Mouse (Mus musculus): Measurements from ENCODE around the gene Fmo2. TPM values are rescaled to one million over a fixed set of nuclear protein-coding genes. Genes with fewer than 3 reads are reported as not detected.

Gene Fmo2
- polyA plus RNA-seq, 1 experiment: 3.2 TPM

DNA sequence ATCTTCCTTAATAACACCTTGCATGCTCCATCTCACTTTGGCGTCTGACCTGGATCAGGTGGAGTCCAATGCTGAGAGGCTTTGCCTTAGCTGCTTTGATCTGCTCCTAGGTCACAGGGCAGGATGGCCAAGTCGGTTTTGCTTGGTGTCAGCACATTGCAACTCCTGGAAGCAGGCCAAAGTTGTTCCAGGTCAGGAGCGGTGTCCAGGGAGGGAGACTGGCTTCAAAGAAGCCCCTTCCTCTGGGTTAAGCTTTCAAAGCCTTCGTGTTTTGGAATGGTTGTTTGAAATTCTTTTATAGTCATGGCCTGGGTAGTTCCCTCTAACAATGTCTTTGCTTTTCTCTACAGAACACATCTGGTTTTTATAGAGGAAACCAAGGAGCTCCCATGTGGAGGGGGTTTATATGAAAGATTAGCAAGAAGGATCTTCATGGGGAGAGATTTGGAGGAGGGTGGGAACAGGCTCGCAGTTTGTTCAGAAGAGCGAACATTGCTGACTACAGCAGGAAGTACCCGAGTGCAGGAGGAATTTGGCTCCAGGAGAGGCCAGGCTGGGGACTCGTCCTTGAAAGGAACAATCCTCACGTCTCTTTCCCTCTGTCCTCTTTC lies 26.7 kb downstream of the Fmo2 start:
- TF ChIP-seq CTCF (IDR thresholded peaks at IDR 0.05; ENCODE audit: extremely low read depth, insufficient read depth, low read length) (no peak), POLR2A (IDR thresholded peaks at IDR 0.05; ENCODE audit: extremely low read depth, insufficient read depth, low read length) (no peak)
- Histone ChIP-seq H3K4me3 (ENCODE audit: insufficient read depth, low read length) (no peak overlapping the region), H3K27ac (ENCODE audit: insufficient read depth, low read length) (no peak overlapping the region), H3K4me1 (ENCODE audit: control insufficient read depth, insufficient read depth, low read length) (peaks cover 1% of the 10 kb centered on the region; the same call in 1 of the 2 replicates)

DNA sequence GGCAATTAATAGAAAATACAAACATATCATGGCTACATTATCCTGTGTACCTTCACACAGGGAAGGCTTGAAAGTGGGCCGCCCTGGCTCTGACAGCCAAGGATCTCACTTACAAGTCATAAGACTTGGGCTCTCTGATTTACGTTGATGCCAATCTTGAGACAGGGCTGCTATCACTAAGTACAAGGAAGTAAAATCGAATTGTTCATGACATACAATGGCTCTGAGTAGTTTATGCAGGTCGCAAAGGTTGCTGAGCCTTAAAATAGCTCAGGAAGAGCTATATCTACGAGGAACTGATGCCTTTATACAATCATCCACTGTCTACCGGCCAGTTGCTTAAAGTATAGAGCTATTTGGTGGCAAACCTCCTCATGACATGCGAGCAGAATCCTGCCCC lies 27.5 kb downstream of the Fmo2 start:
- TF ChIP-seq CTCF (IDR thresholded peaks at IDR 0.05; ENCODE audit: extremely low read depth, insufficient read depth, low read length) (no peak), POLR2A (IDR thresholded peaks at IDR 0.05; ENCODE audit: extremely low read depth, insufficient read depth, low read length) (no peak)
- no peak overlapping the region for H3K4me3 ChIP-seq (ENCODE audit: insufficient read depth, low read length)

DNA sequence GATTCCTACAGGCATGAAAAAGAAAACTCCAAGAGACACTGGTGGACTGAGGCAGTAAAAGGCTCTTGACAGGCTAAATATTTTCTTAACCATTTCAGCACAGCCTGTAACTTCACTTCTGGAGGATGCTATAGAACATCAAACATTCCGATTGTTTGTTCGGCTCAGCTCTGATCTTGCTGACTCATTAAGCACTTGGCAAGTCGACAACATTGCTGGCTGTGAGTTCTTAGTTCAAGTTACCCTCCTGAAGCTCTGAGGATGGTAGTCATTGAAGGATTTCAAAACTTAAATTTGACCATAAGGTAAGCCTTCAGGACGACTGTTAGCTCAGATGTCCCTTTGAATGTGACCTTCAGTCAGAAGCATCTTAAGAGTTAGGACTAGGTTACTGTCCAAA lies 31.1 kb downstream of the Fmo2 start:
- TF ChIP-seq CTCF (IDR thresholded peaks at IDR 0.05; ENCODE audit: extremely low read depth, insufficient read depth, low read length) (no peak), POLR2A (IDR thresholded peaks at IDR 0.05; ENCODE audit: extremely low read depth, insufficient read depth, low read length) (no peak)
- no peak overlapping the region for H3K4me3 ChIP-seq (ENCODE audit: insufficient read depth, low read length)
- H3K4me1 ChIP-seq (ENCODE audit: control insufficient read depth, insufficient read depth, low read length): peaks cover 1% of the 10 kb centered on the region; the same call in 1 of the 2 replicates
- no peak overlapping the region for H3K27ac ChIP-seq (ENCODE audit: insufficient read depth, low read length)

More for the DNA sequence above, 27.5 kb downstream of the Fmo2 start:
- no peak overlapping the region for H3K27ac ChIP-seq (ENCODE audit: insufficient read depth, low read length)
- H3K4me1 ChIP-seq (ENCODE audit: control insufficient read depth, insufficient read depth, low read length): peaks cover 1% of the 10 kb centered on the region; the same call in 1 of the 2 replicates

DNA sequence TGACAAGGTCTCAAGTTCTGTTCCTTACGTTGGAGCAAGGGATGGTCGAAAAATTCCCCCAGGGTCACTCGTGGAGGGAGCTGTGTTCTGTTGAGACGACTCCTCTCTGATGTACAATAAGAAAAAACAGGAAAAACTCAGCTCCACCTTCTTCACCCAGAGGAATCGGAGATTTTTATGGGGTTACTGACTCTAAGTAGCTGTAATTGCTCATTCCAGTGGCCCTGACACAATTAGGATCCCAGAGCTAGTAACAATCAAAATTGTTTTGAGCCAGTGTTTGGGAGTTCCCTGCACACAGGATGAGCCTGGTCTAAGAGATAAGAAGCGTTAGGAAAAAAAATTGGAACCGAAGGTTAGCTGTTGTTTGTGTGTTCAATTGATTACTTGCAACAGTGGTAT lies 32.2 kb downstream of the Fmo2 start, which contains the start of gene Fmo1:
Gene Fmo1 (minus strand): TSS at position 331 of the 402 bp plus-strand sequence.
- H3K27ac ChIP-seq (ENCODE audit: insufficient read depth, low read length): no peak within 1 kb of the TSS
- no peak within 1 kb of the TSS for H3K4me3 ChIP-seq (ENCODE audit: insufficient read depth, low read length)
- H3K4me1 ChIP-seq (ENCODE audit: control insufficient read depth, insufficient read depth, low read length): no peaks in the 10 kb centered on the region
- TF ChIP-seq CTCF (IDR thresholded peaks at IDR 0.05; ENCODE audit: extremely low read depth, insufficient read depth, low read length) (no peak), POLR2A (IDR thresholded peaks at IDR 0.05; ENCODE audit: extremely low read depth, insufficient read depth, low read length) (no peak)

DNA sequence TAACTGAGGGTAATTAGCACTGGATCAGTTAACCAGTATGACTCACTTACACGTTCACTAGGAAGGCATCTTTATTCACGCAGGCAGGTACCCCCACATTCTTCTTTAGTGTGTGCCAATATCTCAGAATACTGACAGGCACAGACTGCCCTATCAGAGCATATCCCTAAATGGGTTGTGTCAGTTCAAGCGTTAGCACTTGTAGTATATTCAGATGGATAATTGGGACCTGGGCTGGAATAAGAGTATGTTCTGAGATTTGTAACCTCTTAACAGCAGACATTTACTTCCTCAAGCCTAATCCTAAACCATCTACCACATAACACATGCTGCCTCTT lies 33.1 kb downstream of the Fmo2 start:
- TF ChIP-seq POLR2A (IDR thresholded peaks at IDR 0.05; ENCODE audit: extremely low read depth, insufficient read depth, low read length): no peak
- no peak for TF ChIP-seq CTCF (IDR thresholded peaks at IDR 0.05; ENCODE audit: extremely low read depth, insufficient read depth, low read length)
- no peaks in the 10 kb centered on the region for H3K4me1 ChIP-seq (ENCODE audit: control insufficient read depth, insufficient read depth, low read length)
- H3K27ac ChIP-seq (ENCODE audit: insufficient read depth, low read length): no peak overlapping the region
- H3K4me3 ChIP-seq (ENCODE audit: insufficient read depth, low read length): no peak overlapping the region

DNA sequence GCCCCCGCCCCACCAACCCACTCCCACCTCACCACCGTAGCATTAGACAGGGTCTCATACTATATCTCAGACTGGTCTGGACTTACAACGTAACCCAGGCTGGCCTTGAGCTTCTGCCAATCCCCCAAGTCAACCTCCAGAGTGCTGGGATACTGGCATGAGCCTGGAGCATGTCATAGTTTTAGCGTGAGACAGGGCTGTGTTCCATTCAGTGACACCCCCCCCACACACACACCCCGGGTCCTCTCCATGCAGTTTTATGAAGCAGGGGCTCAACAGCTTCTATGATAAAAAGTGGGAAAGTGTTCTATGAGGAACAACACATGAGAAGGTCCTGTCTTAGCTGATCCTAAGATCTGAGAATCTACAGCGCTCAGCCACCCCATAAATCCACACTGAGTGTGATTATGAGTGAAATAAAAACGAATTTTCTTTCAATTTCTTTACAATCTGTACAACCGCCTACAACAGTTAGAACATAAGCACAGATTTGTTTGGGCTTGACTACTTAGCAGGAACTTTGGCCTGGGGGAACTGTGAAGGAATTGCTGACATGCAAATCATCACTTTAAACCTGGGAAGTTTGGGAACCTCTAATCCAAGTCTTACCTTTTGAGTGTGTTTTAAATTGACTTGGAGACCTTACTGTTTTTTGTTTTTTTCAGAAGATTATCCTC lies 33.6 kb downstream of the Fmo2 start:
- Histone ChIP-seq H3K4me1 (ENCODE audit: control insufficient read depth, insufficient read depth, low read length) (no peaks in the 10 kb centered on the region), H3K4me3 (ENCODE audit: insufficient read depth, low read length) (no peak overlapping the region), H3K27ac (ENCODE audit: insufficient read depth, low read length) (no peak overlapping the region)
- TF ChIP-seq CTCF (IDR thresholded peaks at IDR 0.05; ENCODE audit: extremely low read depth, insufficient read depth, low read length) (no peak), POLR2A (IDR thresholded peaks at IDR 0.05; ENCODE audit: extremely low read depth, insufficient read depth, low read length) (no peak)

DNA sequence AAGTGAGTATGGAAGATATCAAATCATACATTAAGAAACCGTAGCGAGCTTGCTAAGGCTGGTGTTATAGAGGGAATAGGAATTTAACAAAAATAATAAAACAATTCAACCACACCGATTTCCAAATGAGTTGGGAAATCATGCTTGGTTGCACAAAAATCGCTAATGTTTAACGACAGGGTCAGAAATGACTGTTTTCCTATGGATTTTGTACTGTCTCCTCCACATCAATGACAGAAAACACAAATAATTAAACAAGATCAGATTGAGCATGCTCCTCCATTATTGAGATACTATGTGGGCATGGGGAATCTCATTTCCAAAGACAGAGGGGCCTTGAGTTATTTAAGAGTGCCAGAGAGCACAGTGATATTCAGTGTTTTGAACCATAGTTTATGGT lies 34.2 kb downstream of the Fmo2 start:
- no peak overlapping the region for H3K4me3 ChIP-seq (ENCODE audit: insufficient read depth, low read length)
- no peak overlapping the region for H3K27ac ChIP-seq (ENCODE audit: insufficient read depth, low read length)
- TF ChIP-seq POLR2A (IDR thresholded peaks at IDR 0.05; ENCODE audit: extremely low read depth, insufficient read depth, low read length) (no peak), CTCF (IDR thresholded peaks at IDR 0.05; ENCODE audit: extremely low read depth, insufficient read depth, low read length) (no peak)
- H3K4me1 ChIP-seq (ENCODE audit: control insufficient read depth, insufficient read depth, low read length): no peaks in the 10 kb centered on the region

DNA sequence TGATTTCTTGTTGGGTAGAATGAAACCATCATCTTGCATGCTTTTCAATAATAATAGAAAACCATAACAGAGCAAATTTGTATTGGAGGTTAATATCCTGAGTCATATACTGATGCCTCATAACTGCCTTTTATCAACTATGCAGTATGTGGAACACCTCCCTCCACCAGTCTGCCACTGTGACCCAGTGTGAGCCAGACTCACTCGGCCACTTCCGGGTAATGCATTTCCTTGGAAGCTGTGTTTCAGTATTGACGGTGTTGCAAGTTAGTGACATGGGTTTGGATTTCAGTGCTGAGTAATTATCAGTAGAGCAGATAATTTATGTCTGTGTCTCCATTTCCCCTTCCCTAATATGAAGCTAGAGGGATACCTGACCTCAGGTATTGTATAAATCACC lies 34.9 kb downstream of the Fmo2 start:
- Histone ChIP-seq H3K27ac (ENCODE audit: insufficient read depth, low read length) (no peak overlapping the region), H3K4me1 (ENCODE audit: control insufficient read depth, insufficient read depth, low read length) (no peaks in the 10 kb centered on the region), H3K4me3 (ENCODE audit: insufficient read depth, low read length) (no peak overlapping the region)
- TF ChIP-seq CTCF (IDR thresholded peaks at IDR 0.05; ENCODE audit: extremely low read depth, insufficient read depth, low read length) (no peak), POLR2A (IDR thresholded peaks at IDR 0.05; ENCODE audit: extremely low read depth, insufficient read depth, low read length) (no peak)

DNA sequence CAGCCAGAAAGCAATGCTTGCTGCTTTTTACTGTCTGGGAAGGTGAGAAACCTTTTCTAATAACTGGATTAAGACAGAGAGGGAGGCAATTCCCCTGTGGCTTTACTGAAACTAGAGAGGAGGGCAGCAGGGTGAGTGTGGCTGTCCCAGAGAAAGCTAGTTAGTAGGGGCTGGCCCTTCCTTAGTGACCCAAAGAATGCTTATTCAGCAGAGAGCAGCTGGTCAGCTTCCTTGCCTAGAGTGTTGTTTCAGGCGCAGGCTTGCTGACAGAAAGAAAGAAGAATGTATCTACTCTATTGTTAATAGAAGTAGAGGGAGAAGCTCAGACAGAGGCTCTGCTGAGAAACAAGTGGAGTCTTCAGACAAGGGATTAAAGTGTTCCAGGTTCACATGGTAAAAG lies 36.2 kb downstream of the Fmo2 start:
- Histone ChIP-seq H3K27ac (ENCODE audit: insufficient read depth, low read length) (no peak overlapping the region), H3K4me3 (ENCODE audit: insufficient read depth, low read length) (no peak overlapping the region), H3K4me1 (ENCODE audit: control insufficient read depth, insufficient read depth, low read length) (no peaks in the 10 kb centered on the region)
- TF ChIP-seq CTCF (IDR thresholded peaks at IDR 0.05; ENCODE audit: extremely low read depth, insufficient read depth, low read length): no peak
- TF ChIP-seq POLR2A (IDR thresholded peaks at IDR 0.05; ENCODE audit: extremely low read depth, insufficient read depth, low read length): no peak

DNA sequence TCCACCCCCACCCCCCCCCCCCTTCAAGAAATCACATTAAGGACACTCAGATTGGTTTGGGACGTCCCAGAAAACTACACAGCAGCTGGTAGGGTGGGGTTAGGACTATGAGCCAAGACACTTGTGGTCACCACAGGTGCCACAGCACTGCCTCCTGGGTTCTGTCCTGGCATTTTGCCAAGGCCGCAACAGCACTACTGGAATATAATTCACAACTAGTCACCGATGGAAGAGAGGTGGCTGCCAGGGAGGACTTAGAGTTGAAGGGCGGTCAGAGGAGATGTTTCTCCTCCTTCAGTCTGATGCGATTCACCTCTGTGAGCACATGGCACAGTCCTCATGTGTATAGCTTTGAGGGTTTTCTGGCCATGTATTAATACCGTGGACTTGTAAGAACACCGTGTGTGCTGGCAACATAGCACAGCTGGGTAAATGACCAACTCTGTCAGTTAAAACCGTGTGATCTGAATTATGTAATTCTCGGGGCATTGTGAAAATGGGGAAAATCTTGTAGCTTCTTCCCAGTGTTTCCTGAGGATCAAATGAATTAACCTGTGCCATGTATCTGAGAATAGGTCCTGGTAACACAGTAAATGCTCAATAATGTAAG lies 38.4 kb downstream of the Fmo2 start:
- TF ChIP-seq POLR2A (IDR thresholded peaks at IDR 0.05; ENCODE audit: extremely low read depth, insufficient read depth, low read length) (no peak), CTCF (IDR thresholded peaks at IDR 0.05; ENCODE audit: extremely low read depth, insufficient read depth, low read length) (no peak)
- no peak overlapping the region for H3K27ac ChIP-seq (ENCODE audit: insufficient read depth, low read length)
- no peaks in the 10 kb centered on the region for H3K4me1 ChIP-seq (ENCODE audit: control insufficient read depth, insufficient read depth, low read length)

More for the DNA sequence above, 38.4 kb downstream of the Fmo2 start:
- no peak overlapping the region for H3K4me3 ChIP-seq (ENCODE audit: insufficient read depth, low read length)
